Mouse (Mus musculus): ENCODE measurements around the gene Tuba1b. TPM values are rescaled to one million over a fixed set of nuclear protein-coding genes. Genes with fewer than 3 reads are reported as not detected.

Tuba1b gene
- polyA plus RNA-seq, 1 experiment from 2014 or later = 1,411 TPM

DNA sequence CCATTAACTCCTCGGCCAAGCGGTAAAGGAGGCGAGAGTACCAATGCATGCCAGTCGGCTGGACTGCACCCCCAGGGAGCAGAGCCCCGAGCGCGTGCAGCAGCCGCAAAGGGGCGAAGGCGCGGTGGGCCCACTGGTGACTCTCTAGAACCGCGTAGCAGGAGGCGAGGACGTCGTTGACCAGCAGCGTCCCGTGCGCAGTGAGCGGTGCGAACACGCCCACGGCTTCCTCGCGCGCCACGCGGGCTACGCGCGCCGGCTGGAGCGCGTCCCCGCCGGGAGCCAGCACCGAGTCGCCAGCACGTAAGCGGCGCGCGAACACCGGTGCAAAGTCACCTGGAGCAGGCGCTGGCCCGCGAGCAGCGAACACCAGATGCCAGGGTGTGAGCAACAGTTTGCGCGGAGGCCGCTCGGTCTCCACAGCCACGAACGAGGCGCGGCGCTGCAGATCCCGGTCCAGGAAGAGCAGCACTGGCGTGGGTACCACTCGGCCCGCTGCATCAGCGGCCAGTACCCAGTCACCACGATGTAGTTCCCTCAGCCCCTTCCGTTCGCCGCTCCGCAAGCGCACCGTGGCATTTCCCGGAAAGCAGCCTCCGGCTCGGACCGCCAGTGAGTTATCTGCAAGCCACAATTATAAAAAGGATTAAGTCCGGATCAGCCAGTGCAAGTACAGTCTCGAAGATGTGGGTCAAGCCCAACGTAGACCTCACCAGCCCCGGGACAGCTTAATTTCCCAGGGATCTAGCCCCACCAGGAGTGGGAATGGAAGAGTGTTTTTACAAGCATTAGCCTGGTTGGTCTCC, 40.2 kb downstream of the Tuba1b start, which contains the start of gene Rhebl1:
Gene Rhebl1 (minus strand): TSS at position 601 of the 806 bp plus-strand sequence.
- WGBS = under 1% methylated on average over 77 of the region's 77 CpGs

GRCm38 (mm10) chr15:98893036-98893435, 41.3 kb downstream of the Tuba1b start:
- Histone ChIP-seq H3K27me3 (peaks cover 59% of the 10 kb centered on the region), H3K4me1 (replicated peaks) (peaks cover 37% of the 10 kb centered on the region), H3K9ac (no peak overlapping the region), H3K9me3 (no peaks in the 10 kb centered on the region), H3K4me2 (no peak overlapping the region), H3K4me3 (no peak overlapping the region), H3K27ac (replicated peaks) (no peak overlapping the region), H3K36me3 (no peaks in the 10 kb centered on the region)
- 49% methylated on average over 4 of the region's 4 CpGs for WGBS
- no peak for ATAC-seq (ENCODE audit: low FRiP score, low read depth)

More for the DNA sequence above, 40.2 kb downstream of the Tuba1b start, which contains the start of gene Rhebl1:
- 0 out of 2 replicates have a peak within 1 kb of the TSS, but pooled peaks have one; percentile 30 for H3K9ac ChIP-seq
- peak within 1 kb of the TSS; percentile 91 for H3K4me2 ChIP-seq
- no peaks in the 10 kb centered on the region for H3K36me3 ChIP-seq
- peaks cover 70% of the 10 kb centered on the region for H3K27me3 ChIP-seq
- no peak for ATAC-seq (ENCODE audit: low FRiP score, low read depth)
- H3K4me1 ChIP-seq (replicated peaks) = peaks cover 43% of the 10 kb centered on the region
- no peaks in the 10 kb centered on the region for H3K9me3 ChIP-seq
- H3K4me3 ChIP-seq = peak within 1 kb of the TSS; percentile 46
- H3K27ac ChIP-seq (replicated peaks) = no peak within 1 kb of the TSS

- Histone ChIP-seq H3K27me3 (peaks cover 49% of the 10 kb centered on the region), H3K36me3 (no peaks in the 10 kb centered on the region), H3K9ac (no peak overlapping the region), H3K27ac (replicated peaks) (no peak overlapping the region), H3K4me3 (no peak overlapping the region), H3K9me3 (no peaks in the 10 kb centered on the region), H3K4me1 (replicated peaks) (peaks cover 30% of the 10 kb centered on the region), H3K4me2 (no peak overlapping the region)
- ATAC-seq (ENCODE audit: low FRiP score, low read depth) = peak; percentile 52; the same call in 1 of the 2 replicates
- 42% methylated on average over 6 of the region's 6 CpGs for WGBS
Measured at GRCm38 (mm10) chr15:98891907-98892606, 42.3 kb downstream of the Tuba1b start.

- Histone ChIP-seq H3K36me3 (no peaks in the 10 kb centered on the region), H3K4me2 (no peak overlapping the region), H3K4me3 (no peak overlapping the region), H3K27me3 (peaks cover 42% of the 10 kb centered on the region), H3K4me1 (replicated peaks) (peaks cover 30% of the 10 kb centered on the region), H3K9me3 (no peaks in the 10 kb centered on the region), H3K9ac (no peak overlapping the region), H3K27ac (replicated peaks) (no peak overlapping the region)
- 8% methylated on average over 19 of the region's 19 CpGs for WGBS
- no peak for ATAC-seq (ENCODE audit: low FRiP score, low read depth)
Measured at GRCm38 (mm10) chr15:98891198-98891742, 43.1 kb downstream of the Tuba1b start.

DNA sequence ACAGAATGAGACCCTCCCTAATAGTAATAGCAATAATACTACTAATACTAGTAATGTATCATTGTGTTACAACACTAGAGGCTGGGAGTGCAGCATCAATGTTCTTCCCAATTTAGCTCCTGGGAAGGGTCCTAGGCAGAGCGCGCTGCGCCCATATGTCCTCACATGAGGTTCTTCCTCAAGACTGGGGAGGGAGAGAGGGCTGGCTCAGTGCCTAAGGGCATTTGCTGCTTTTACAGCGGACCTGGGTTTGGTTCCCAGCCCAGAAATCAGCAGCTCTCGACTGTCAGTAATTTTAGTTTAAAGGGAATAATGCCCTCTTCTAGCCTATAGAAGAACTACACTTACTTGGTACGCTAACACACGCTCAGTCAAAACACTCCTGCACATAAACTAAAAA, 46.8 kb downstream of the Tuba1b start:
- H3K4me1 ChIP-seq (replicated peaks) = 0 out of 2 replicates have a peak, but pooled peaks cover 3% of the 10 kb centered on the region
- no peak overlapping the region for H3K27ac ChIP-seq (replicated peaks)
- no peaks in the 10 kb centered on the region for H3K36me3 ChIP-seq
- H3K4me2 ChIP-seq = no peak overlapping the region
- peaks cover 6% of the 10 kb centered on the region; the same call in 1 of the 2 replicates for H3K27me3 ChIP-seq
- no peak overlapping the region for H3K9ac ChIP-seq
- no peak overlapping the region for H3K4me3 ChIP-seq
- no peaks in the 10 kb centered on the region for H3K9me3 ChIP-seq
- no peak for ATAC-seq (ENCODE audit: low FRiP score, low read depth)
- 83% methylated on average over 7 of the region's 7 CpGs for WGBS

DNA sequence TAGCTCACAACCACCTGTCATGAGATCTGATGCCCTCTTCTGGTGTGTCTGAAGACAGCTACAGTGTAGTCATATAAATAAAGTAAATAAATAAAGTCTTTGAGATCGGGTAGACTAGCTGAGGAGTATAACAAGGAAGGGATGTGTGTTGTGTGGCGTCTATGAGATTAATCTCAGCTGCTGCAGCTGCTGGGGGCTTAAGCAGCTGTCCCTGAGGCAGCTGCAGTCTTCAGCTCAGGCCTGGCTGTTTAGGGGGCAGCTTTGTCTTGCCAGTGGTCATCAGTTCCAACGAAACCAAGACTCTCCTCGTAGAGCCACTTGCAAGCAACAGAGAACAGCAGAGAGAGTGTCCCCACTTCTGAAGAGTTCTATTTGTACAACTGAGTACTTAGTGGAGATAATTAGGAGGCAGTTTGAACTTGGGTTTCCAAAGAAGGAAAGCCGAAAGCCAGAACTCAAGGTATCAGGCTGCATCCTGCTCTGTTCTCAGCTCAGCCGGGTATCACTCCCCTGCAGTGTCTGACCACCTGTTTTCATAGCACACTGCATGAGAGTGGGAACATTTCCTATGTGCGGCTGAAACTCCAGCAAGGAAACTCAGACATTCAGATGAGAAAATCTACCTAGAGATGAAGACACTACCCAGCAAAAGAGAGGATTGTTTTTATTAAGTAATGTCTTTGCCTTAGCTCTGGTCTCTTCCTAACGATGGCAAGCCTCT, 47.5 kb downstream of the Tuba1b start:
- Histone ChIP-seq H3K36me3 (no peaks in the 10 kb centered on the region), H3K4me2 (no peak overlapping the region), H3K27me3 (peaks cover 4% of the 10 kb centered on the region; the same call in 1 of the 2 replicates), H3K4me3 (no peak overlapping the region), H3K4me1 (replicated peaks) (peaks cover 3% of the 10 kb centered on the region; the same call in 1 of the 2 replicates), H3K9ac (no peak overlapping the region), H3K27ac (replicated peaks) (no peak overlapping the region), H3K9me3 (no peaks in the 10 kb centered on the region)
- ATAC-seq (ENCODE audit: low FRiP score, low read depth) = no peak
- WGBS = 70% methylated on average over 8 of the region's 8 CpGs

GRCm38 (mm10) chr15:98884106-98884505, 50.3 kb downstream of the Tuba1b start:
- WGBS = 50% methylated on average over 1 of the region's 1 CpGs

GRCm38 (mm10) chr15:98883661-98884060, 50.7 kb downstream of the Tuba1b start:
- Histone ChIP-seq H3K9ac (no peak overlapping the region), H3K9me3 (no peaks in the 10 kb centered on the region), H3K27me3 (no peaks in the 10 kb centered on the region), H3K4me1 (replicated peaks) (peaks cover 24% of the 10 kb centered on the region), H3K4me3 (no peak overlapping the region), H3K36me3 (no peaks in the 10 kb centered on the region), H3K27ac (replicated peaks) (no peak overlapping the region), H3K4me2 (no peak overlapping the region)
- no peak for ATAC-seq (ENCODE audit: low FRiP score, low read depth)

More at GRCm38 (mm10) chr15:98884106-98884505, 50.3 kb downstream of the Tuba1b start:
- no peaks in the 10 kb centered on the region for H3K9me3 ChIP-seq
- no peak overlapping the region for H3K27ac ChIP-seq (replicated peaks)
- H3K4me1 ChIP-seq (replicated peaks) = peaks cover 21% of the 10 kb centered on the region
- no peaks in the 10 kb centered on the region for H3K27me3 ChIP-seq
- ATAC-seq (ENCODE audit: low FRiP score, low read depth) = no peak
- H3K4me3 ChIP-seq = no peak overlapping the region
- H3K4me2 ChIP-seq = no peak overlapping the region
- no peaks in the 10 kb centered on the region for H3K36me3 ChIP-seq
- no peak overlapping the region for H3K9ac ChIP-seq

DNA sequence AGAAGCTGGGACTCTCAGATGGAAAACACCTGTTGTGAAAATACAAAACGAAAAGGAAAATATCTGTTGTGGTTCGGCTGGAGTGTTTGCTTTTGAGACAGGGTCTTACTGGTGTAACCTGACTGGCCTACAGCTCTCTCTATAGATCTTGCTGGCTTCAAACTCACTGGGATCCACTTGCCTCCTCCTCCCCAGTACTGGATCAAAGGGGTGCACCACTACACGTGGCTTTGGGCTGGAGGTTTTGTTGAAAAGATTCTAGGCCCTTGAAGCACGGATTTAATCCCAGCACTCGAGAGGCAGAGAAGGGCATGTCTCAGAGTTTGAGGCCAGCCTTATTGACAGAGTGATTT, 52.7 kb downstream of the Tuba1b start:
- no peak overlapping the region for H3K9ac ChIP-seq
- H3K27ac ChIP-seq (replicated peaks) = peak overlapping the region; percentile 83; the same call in 1 of the 2 replicates
- H3K9me3 ChIP-seq = no peaks in the 10 kb centered on the region
- peak; percentile 46 for ATAC-seq (ENCODE audit: low FRiP score, low read depth)
- no peaks in the 10 kb centered on the region for H3K27me3 ChIP-seq
- peak overlapping the region; percentile 66 for H3K4me3 ChIP-seq
- WGBS = 4% methylated on average over 5 of the region's 5 CpGs
- H3K36me3 ChIP-seq = peaks cover 4% of the 10 kb centered on the region; the same call in 1 of the 2 replicates
- peak overlapping the region; percentile 77 for H3K4me2 ChIP-seq
- peaks cover 24% of the 10 kb centered on the region for H3K4me1 ChIP-seq (replicated peaks)
